Mouse (Mus musculus) myocyte (in vitro differentiated cells): Measurements from ENCODE around the gene Exoc3l. TPM values are rescaled to one million over a fixed set of nuclear protein-coding genes. Genes with fewer than 3 reads are reported as not detected.

Experiments
- H3K27me3 ChIP-seq: one replicate; pipeline ENCODE4 v1.6.1; 2011; ENCODE audit not compliant: control insufficient read depth, insufficient read depth, insufficient read length
- H3K36me3 ChIP-seq: one replicate; pipeline ENCODE4 v1.6.1; 2011; ENCODE audit not compliant: control insufficient read depth, insufficient read depth
- H3K4me2 ChIP-seq: one replicate; pipeline ENCODE4 v1.6.1; 2011; ENCODE audit warnings: low read depth, control low read depth
- H3K4me3 ChIP-seq: one replicate; pipeline ENCODE4 v1.5.1; 2011; ENCODE audit warnings: mild to moderate bottlenecking, control low read depth, moderate library complexity
- H3K79me2 ChIP-seq: one replicate; pipeline ENCODE4 v1.6.1; 2011; ENCODE audit not compliant: control insufficient read depth, insufficient read depth
- H3ac ChIP-seq: one replicate; pipeline ENCODE4 v1.6.1; 2011; ENCODE audit not compliant: control insufficient read depth, insufficient read length
- CEBPB ChIP-seq: IDR thresholded peaks from 2 replicates; pipeline ENCODE4 v1.6.1; 2011; ENCODE audit warnings: mild to moderate bottlenecking, moderate library complexity; ENCODE audit not compliant: poor library complexity, insufficient read depth, severe bottlenecking
- E2F4 ChIP-seq: IDR thresholded peaks from one replicate; pipeline ENCODE4 v1.6.1; 2011; ENCODE audit warnings: mild to moderate bottlenecking, control low read depth, moderate library complexity; ENCODE audit not compliant: insufficient read depth
- MAX ChIP-seq: IDR thresholded peaks from one replicate; pipeline ENCODE4 v1.6.1; 2011; ENCODE audit warnings: low read depth, mild to moderate bottlenecking, control low read depth
- MYOD1 ChIP-seq, 3 experiments: IDR thresholded peaks; one replicate each; pipeline ENCODE4 v1.6.1; 2011; ENCODE audit warnings: control low read depth in 2 of 3, low read depth in 2 of 3, mild to moderate bottlenecking in 2 of 3, moderate library complexity in 1 of 3; ENCODE audit not compliant: insufficient read length in 2 of 3, control insufficient read depth in 1 of 3
- MYOG ChIP-seq, 3 experiments: IDR thresholded peaks; one replicate each; pipeline ENCODE4 v1.6.1; 2011; ENCODE audit warnings: control low read depth in 2 of 3, low read depth in 2 of 3, mild to moderate bottlenecking in 2 of 3; ENCODE audit not compliant: insufficient read length in 2 of 3, control insufficient read depth in 1 of 3, insufficient read depth in 1 of 3
- POLR2A ChIP-seq: IDR thresholded peaks from one replicate; pipeline ENCODE4 v1.6.1; 2011; ENCODE audit warnings: low read depth, mild to moderate bottlenecking, control low read depth, moderate library complexity; ENCODE audit not compliant: insufficient read length
- POLR2AphosphoS2 ChIP-seq: IDR thresholded peaks from one replicate; pipeline ENCODE4 v1.6.1; 2011; ENCODE audit warnings: low read depth, control low read depth; ENCODE audit not compliant: insufficient read length
- REST ChIP-seq: IDR thresholded peaks from one replicate; pipeline ENCODE4 v1.6.1; 2011; ENCODE audit warnings: mild to moderate bottlenecking, control low read depth, moderate library complexity; ENCODE audit not compliant: insufficient read depth, insufficient read length
- SRF ChIP-seq: IDR thresholded peaks from one replicate; pipeline ENCODE4 v1.6.1; 2011; ENCODE audit warnings: low read depth; ENCODE audit not compliant: control insufficient read depth, insufficient read length
- TCF12 ChIP-seq: IDR thresholded peaks from one replicate; pipeline ENCODE4 v1.6.1; 2011; ENCODE audit warnings: mild to moderate bottlenecking, control low read depth; ENCODE audit not compliant: poor library complexity, insufficient read depth, severe bottlenecking
- TCF3 ChIP-seq: IDR thresholded peaks from one replicate; pipeline ENCODE4 v1.6.1; 2011; ENCODE audit warnings: low read depth, control low read depth; ENCODE audit not compliant: insufficient read length
- USF1 ChIP-seq: IDR thresholded peaks from one replicate; pipeline ENCODE4 v1.6.1; 2011; ENCODE audit warnings: low read depth, mild to moderate bottlenecking, control low read depth, moderate library complexity
- polyA plus RNA-seq: library from polyadenylated mRNA; unstranded; fragments of >200 nt; fragmentation: generic; extraction: Trizol; gene quantifications from one replicate; pipeline ENCODE4 v1.2.1, GENCODE M21; 2012; ENCODE audit warnings: missing spikeins

The Exoc3l gene
- polyA plus RNA-seq, 1 experiment, result 23.4 TPM

GRCm38 (mm10) chr8:105341399-105341798 is 45.5 kb upstream of the Exoc3l start:
- TF ChIP-seq E2F4 (no peak), MYOG (IDR thresholded peaks at IDR 0.05; ENCODE audit: control insufficient read depth in 1 of 3, insufficient read depth in 1 of 3, insufficient read length in 2 of 3, low read depth in 2 of 3) (no peak), CEBPB (no peak), TCF3 (no peak), POLR2AphosphoS2 (no peak), POLR2A (no peak), SRF (no peak), TCF12 (no peak), MYOD1 (IDR thresholded peaks at IDR 0.05; ENCODE audit: control insufficient read depth in 1 of 3, insufficient read length in 2 of 3, low read depth in 2 of 3) (no peak), REST (no peak), MAX (no peak), USF1 (no peak)
- H3ac ChIP-seq, result no peak overlapping the region
- H3K79me2 ChIP-seq, result peaks cover 55% of the 10 kb centered on the region
- H3K36me3 ChIP-seq, result peaks cover 31% of the 10 kb centered on the region
- no peaks in the 10 kb centered on the region for H3K27me3 ChIP-seq
- H3K4me2 ChIP-seq, result no peak overlapping the region
- H3K4me3 ChIP-seq, result no peak overlapping the region

GRCm38 (mm10) chr8:105339886-105340635 is 44.2 kb upstream of the Exoc3l start:
- Histone ChIP-seq H3K27me3 (no peaks in the 10 kb centered on the region), H3K36me3 (peaks cover 40% of the 10 kb centered on the region), H3K4me2 (no peak overlapping the region), H3ac (no peak overlapping the region), H3K4me3 (no peak overlapping the region), H3K79me2 (peaks cover 50% of the 10 kb centered on the region)
- no peak for TF ChIP-seq E2F4
- TF ChIP-seq CEBPB, result no peak
- TF ChIP-seq POLR2A, result no peak
- no peak for TF ChIP-seq MYOG (IDR thresholded peaks at IDR 0.05; ENCODE audit: control insufficient read depth in 1 of 3, insufficient read depth in 1 of 3, insufficient read length in 2 of 3, low read depth in 2 of 3)
- no peak for TF ChIP-seq TCF12
- TF ChIP-seq SRF, result no peak
- TF ChIP-seq MYOD1 (IDR thresholded peaks at IDR 0.05; ENCODE audit: control insufficient read depth in 1 of 3, insufficient read length in 2 of 3, low read depth in 2 of 3), result no peak
- no peak for TF ChIP-seq TCF3
- TF ChIP-seq REST, result no peak

DNA sequence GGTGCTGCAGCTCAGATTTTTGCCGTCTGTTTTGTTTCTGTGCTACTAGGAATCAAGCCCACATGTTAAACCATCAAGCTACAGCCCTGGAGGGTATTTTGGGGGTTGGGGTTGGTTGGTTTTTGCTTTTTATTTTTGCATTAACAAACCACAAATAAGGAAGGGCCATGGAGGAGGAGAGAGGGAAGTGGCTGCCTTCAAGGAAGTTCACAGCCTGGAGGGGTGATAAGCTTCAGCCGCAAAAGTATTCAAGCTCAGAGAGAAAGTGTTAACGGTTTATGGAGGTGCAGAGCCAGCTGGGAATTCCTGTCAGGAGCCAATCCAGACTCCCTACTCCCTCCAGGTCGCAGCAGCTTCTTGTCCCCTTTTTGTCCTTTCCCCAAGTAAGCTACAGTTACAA is 43.1 kb upstream of the Exoc3l start:
- no peak overlapping the region for H3K4me3 ChIP-seq
- peaks cover 45% of the 10 kb centered on the region for H3K36me3 ChIP-seq
- no peak overlapping the region for H3ac ChIP-seq
- no peak overlapping the region for H3K4me2 ChIP-seq
- peaks cover 41% of the 10 kb centered on the region for H3K79me2 ChIP-seq
- no peaks in the 10 kb centered on the region for H3K27me3 ChIP-seq
- no peak for TF ChIP-seq MAX
- TF ChIP-seq TCF3, result no peak

DNA sequence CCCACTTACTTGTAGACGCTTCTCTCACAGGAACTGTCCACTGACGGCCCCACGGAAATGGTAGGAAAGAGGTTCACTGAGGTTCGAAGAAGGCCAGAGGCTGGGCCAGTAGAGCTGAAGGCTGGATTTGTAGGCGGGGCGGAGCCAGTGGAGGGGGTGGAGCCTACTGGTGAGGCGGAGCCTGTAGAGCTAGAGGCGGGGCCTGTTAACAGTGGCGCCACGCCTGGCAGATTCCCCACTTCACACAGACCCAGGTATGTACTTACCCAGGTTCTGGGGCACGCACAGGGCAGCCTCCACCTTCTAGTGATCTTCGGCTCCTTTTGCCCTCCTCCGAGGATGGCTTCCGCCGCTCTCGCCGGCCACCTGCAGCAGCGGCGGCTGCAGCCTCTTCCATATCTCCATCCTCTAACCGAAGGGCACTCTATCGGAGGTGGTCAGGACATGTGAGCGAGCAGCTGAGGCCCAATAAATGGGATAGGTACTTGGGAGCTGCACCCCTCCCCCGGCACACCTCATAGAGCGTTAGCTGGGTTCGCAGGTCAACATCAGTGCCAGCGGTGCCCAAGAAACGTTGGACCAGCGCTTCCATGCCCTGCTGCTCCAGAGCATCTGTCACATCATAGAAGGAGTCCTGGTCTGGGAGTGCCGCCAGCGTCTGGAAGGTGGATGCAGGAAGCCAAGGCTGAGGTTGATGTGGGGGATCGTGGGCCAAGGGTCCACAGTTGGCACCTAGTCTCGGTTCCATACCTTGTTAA is 40.7 kb upstream of the Exoc3l start:
- H3K36me3 ChIP-seq, result peaks cover 48% of the 10 kb centered on the region

DNA sequence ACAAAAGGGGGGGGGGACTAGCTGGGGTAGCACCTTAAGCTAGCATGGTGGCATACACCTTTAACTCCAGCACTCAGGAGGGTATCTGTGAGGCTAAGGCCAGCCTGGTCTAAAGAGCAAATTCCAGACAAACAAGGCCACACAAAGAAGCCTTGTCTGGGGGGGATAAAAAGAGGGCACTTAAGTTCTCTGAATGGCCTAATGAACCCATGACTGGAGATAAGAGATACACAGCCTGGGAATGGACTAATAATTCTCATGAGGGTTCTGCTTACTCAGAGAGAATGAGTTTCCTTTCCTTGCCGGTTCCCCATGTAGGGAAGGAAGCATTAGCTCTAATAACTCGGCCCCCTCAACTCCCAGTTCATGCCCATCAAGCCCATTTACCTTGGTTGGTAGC is 36.6 kb upstream of the Exoc3l start:
- Histone ChIP-seq H3K4me2 (no peak overlapping the region), H3K79me2 (peaks cover 8% of the 10 kb centered on the region), H3K27me3 (no peaks in the 10 kb centered on the region), H3K36me3 (peaks cover 52% of the 10 kb centered on the region), H3ac (no peak overlapping the region), H3K4me3 (no peak overlapping the region)
- TF ChIP-seq USF1, result no peak
- TF ChIP-seq MAX, result no peak
- no peak for TF ChIP-seq REST
- TF ChIP-seq E2F4, result no peak
- no peak for TF ChIP-seq MYOD1 (IDR thresholded peaks at IDR 0.05; ENCODE audit: control insufficient read depth in 1 of 3, insufficient read length in 2 of 3, low read depth in 2 of 3)
- TF ChIP-seq POLR2AphosphoS2, result no peak
- TF ChIP-seq TCF3, result no peak
- no peak for TF ChIP-seq TCF12
- no peak for TF ChIP-seq MYOG (IDR thresholded peaks at IDR 0.05; ENCODE audit: control insufficient read depth in 1 of 3, insufficient read depth in 1 of 3, insufficient read length in 2 of 3, low read depth in 2 of 3)

More for the DNA sequence above, 40.7 kb upstream of the Exoc3l start:
- no peak for TF ChIP-seq MAX
- TF ChIP-seq POLR2AphosphoS2, result peak; percentile 52
- no peaks in the 10 kb centered on the region for H3K27me3 ChIP-seq
- H3K4me2 ChIP-seq, result no peak overlapping the region
- H3ac ChIP-seq, result no peak overlapping the region
- H3K79me2 ChIP-seq, result peaks cover 17% of the 10 kb centered on the region
- no peak overlapping the region for H3K4me3 ChIP-seq
